Comparison of ENCODE assay signal across 11 mouse cellular contexts in the genomic region with DNA sequence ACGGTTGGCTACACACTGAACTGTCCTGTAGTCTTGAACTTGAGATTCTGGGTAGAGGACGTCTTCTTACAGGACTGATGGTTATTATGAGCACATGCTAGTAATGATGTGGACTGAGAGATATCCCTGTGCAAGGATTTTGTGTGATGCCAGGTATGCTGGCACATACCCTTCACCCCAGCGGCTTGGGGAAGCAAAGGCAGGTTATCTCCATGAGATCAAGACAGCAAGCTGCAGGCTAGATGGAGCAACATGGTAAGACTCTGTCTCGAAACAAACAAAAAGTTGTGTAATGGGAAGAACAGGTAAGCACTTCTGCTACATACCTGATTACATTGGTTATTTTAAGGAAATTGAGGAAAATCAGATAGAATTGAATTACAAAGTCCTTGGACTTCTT. TPM values are rescaled to one million over a fixed set of nuclear protein-coding genes. Genes with fewer than 3 reads are reported as not detected.
DNase-seq lines count a peak whose midpoint lies in the region; ATAC-seq lines count a peak whose summit lies in the region.
"Had no signal": no experiment of that assay in that cellular context is flagged by ENCODE, and none has a peak within 500 bp of the region (broad histone marks: within the 10 kb centered on the region; RNA-seq: fewer than 3 reads in every experiment).

No protein-coding gene starts in this region.

- H3K36me3 ChIP-seq in limb, embryonic 12.5 days: peaks cover 3% of the 10 kb centered on the region; the same call in 1 of the 2 replicates
- peaks cover 8% of the 10 kb centered on the region for H3K36me3 ChIP-seq in limb, embryonic 10.5 days
- peaks cover 3% of the 10 kb centered on the region for H3K36me3 ChIP-seq in embryonic facial prominence, embryonic 14.5 days (ENCODE audit: control insufficient read depth, insufficient read depth, low read length)
- H3K36me3 ChIP-seq in hindbrain, embryonic 12.5 days: no peaks in the 10 kb centered on the region
- H3K36me3 ChIP-seq in midbrain, embryonic 15.5 days (replicated peaks): no peaks in the 10 kb centered on the region

- H3K4me3 ChIP-seq in limb, embryonic 12.5 days (replicated peaks): no peak overlapping the region
- H3K4me3 ChIP-seq in limb, embryonic 10.5 days: no peak overlapping the region
- no peak overlapping the region for H3K4me3 ChIP-seq in embryonic facial prominence, embryonic 14.5 days (ENCODE audit: low read depth, low read length)
- no peak overlapping the region for H3K4me3 ChIP-seq in hindbrain, embryonic 12.5 days
- H3K4me3 ChIP-seq in midbrain, embryonic 15.5 days: no peak overlapping the region

- H3K9me3 ChIP-seq in limb, embryonic 12.5 days: no peaks in the 10 kb centered on the region
- H3K9me3 ChIP-seq in limb, embryonic 10.5 days (replicated peaks): no peaks in the 10 kb centered on the region
- H3K9me3 ChIP-seq in embryonic facial prominence, embryonic 14.5 days (ENCODE audit: control insufficient read depth, low read length): no peaks in the 10 kb centered on the region
- H3K9me3 ChIP-seq in hindbrain, embryonic 12.5 days (replicated peaks): no peaks in the 10 kb centered on the region
- H3K9me3 ChIP-seq in midbrain, embryonic 15.5 days: no peaks in the 10 kb centered on the region

- no peak overlapping the region for H3K27ac ChIP-seq in limb, embryonic 12.5 days
- no peak overlapping the region for H3K27ac ChIP-seq in limb, embryonic 10.5 days
- H3K27ac ChIP-seq in embryonic facial prominence, embryonic 14.5 days (replicated peaks; ENCODE audit: low read depth, low read length): no peak overlapping the region
- no peak overlapping the region for H3K27ac ChIP-seq in hindbrain, embryonic 12.5 days
- H3K27ac ChIP-seq in midbrain, embryonic 15.5 days: no peak overlapping the region

- H3K27me3 ChIP-seq in limb, embryonic 12.5 days: no peaks in the 10 kb centered on the region
- H3K27me3 ChIP-seq in limb, embryonic 10.5 days (ENCODE audit: low read depth, poor library complexity, severe bottlenecking): no peaks in the 10 kb centered on the region
- no peaks in the 10 kb centered on the region for H3K27me3 ChIP-seq in embryonic facial prominence, embryonic 14.5 days (replicated peaks; ENCODE audit: control insufficient read depth, insufficient read depth, low read length)
- H3K27me3 ChIP-seq in hindbrain, embryonic 12.5 days: no peaks in the 10 kb centered on the region
- no peaks in the 10 kb centered on the region for H3K27me3 ChIP-seq in midbrain, embryonic 15.5 days (replicated peaks)

- no peak for ATAC-seq in limb, embryonic 12.5 days (ENCODE audit: insufficient number of reproducible peaks, insufficient read depth, low FRiP score, low TSS enrichment, low read depth)
- no peak for ATAC-seq in embryonic facial prominence, embryonic 14.5 days (ENCODE audit: low read depth)
- no peak for ATAC-seq in hindbrain, embryonic 12.5 days (ENCODE audit: low FRiP score)
- ATAC-seq in midbrain, embryonic 15.5 days (replicated peaks): no peak
- ATAC-seq: lung, postnatal 0 days had no signal

- H3K9ac ChIP-seq in limb, embryonic 12.5 days (replicated peaks): no peak overlapping the region
- H3K9ac ChIP-seq in embryonic facial prominence, embryonic 14.5 days (ENCODE audit: low read depth, low read length): no peak overlapping the region
- H3K9ac ChIP-seq in hindbrain, embryonic 12.5 days: no peak overlapping the region
- H3K9ac ChIP-seq in midbrain, embryonic 15.5 days: no peak overlapping the region

- peak overlapping the region; percentile 32 for H3K4me2 ChIP-seq in limb, embryonic 12.5 days
- H3K4me2 ChIP-seq in embryonic facial prominence, embryonic 14.5 days (ENCODE audit: low read depth, low read length): 0 out of 2 replicates have a peak overlapping the region, but pooled peaks have one; percentile 22
- H3K4me2 ChIP-seq in hindbrain, embryonic 12.5 days (replicated peaks): peak overlapping the region; percentile 13; the same call in 1 of the 2 replicates
- H3K4me2 ChIP-seq in midbrain, embryonic 15.5 days: peak overlapping the region; percentile 73; the same call in 1 of the 2 replicates

- no peak for DNase-seq in limb, embryonic 10.5 days (ENCODE audit: low spot score)
- DNase-seq in embryonic facial prominence, embryonic 14.5 days (ENCODE audit: low spot score): no peak
- no peak for DNase-seq in ovary, postnatal 36 days (ENCODE audit: low spot score)
- DNase-seq in layer of hippocampus, adult 9-11 months: no peak
- DNase-seq: adrenal gland, adult 8-10 months; cerebellum, adult 11-12 months; heart, postnatal 10 days had no signal

- WGBS in limb, embryonic 12.5 days: 92% methylated on average over 4 of the region's 4 CpGs
- WGBS in limb, embryonic 10.5 days: 90% methylated on average over 4 of the region's 4 CpGs
- WGBS in embryonic facial prominence, embryonic 14.5 days: 84% methylated on average over 4 of the region's 4 CpGs
- 89% methylated on average over 4 of the region's 4 CpGs for WGBS in hindbrain, embryonic 12.5 days
- 83% methylated on average over 4 of the region's 4 CpGs for WGBS in midbrain, embryonic 15.5 days

- peaks cover 20% of the 10 kb centered on the region for H3K4me1 ChIP-seq in limb, embryonic 12.5 days (replicated peaks)
- peaks cover 18% of the 10 kb centered on the region for H3K4me1 ChIP-seq in limb, embryonic 10.5 days
- H3K4me1 ChIP-seq in embryonic facial prominence, embryonic 14.5 days (ENCODE audit: control insufficient read depth, insufficient read depth, low read length): peaks cover 9% of the 10 kb centered on the region
- H3K4me1 ChIP-seq in hindbrain, embryonic 12.5 days: peaks cover 12% of the 10 kb centered on the region
- H3K4me1 ChIP-seq in midbrain, embryonic 15.5 days: peaks cover 34% of the 10 kb centered on the region

RNA-seq across cellular contexts. Expression of gene Acbd6, which starts 2.1 kb away (rescaled TPM):
- 103 and 108 TPM in 2 replicates for polyA plus RNA-seq in limb, embryonic 12.5 days (2016; fragmentation: Nextera tagmentation; extraction: Ambion mirVana)
- polyA plus RNA-seq in limb, embryonic 10.5 days (2016; fragmentation: Nextera tagmentation; extraction: Ambion mirVana): 88.9 and 89.4 TPM in 2 replicates
- polyA plus RNA-seq in embryonic facial prominence, embryonic 14.5 days (2014; fragmentation: Nextera tagmentation; extraction: Ambion mirVana): 72.7 and 77.5 TPM in 2 replicates
- polyA plus RNA-seq in hindbrain, embryonic 12.5 days (2016; fragmentation: Nextera tagmentation; extraction: Ambion mirVana): 91.1 and 91.9 TPM in 2 replicates
- 89.3 and 93.8 TPM in 2 replicates for polyA plus RNA-seq in midbrain, embryonic 15.5 days (2015; fragmentation: Nextera tagmentation; extraction: Ambion mirVana)

Comparison
In these comparisons a context has a peak if more than half of its experiments do, and no peak if none do; other contexts are left out.
1. H3K4me2 ChIP-seq: peak in every context shown above with its lines; median percentile 73 in midbrain, embryonic 15.5 days; 32 in limb, embryonic 12.5 days; 22 in embryonic facial prominence, embryonic 14.5 days; 13 in hindbrain, embryonic 12.5 days.